Mouse (Mus musculus): Measurements from ENCODE around the gene Mettl22. TPM values are rescaled to one million over a fixed set of nuclear protein-coding genes. Genes with fewer than 3 reads are reported as not detected.

Gene Mettl22
- total RNA-seq, 4 experiments from 2014 or later, result 26.1 to 30.1 (median 26.4) TPM

Other genes with a start within 250 kb of the Mettl22 start
- 1 to 10 TPM; 3.9 to 5.6 (median 4.4) TPM for gene Tmem114, start 45.7 kb upstream of the Mettl22 start, total RNA-seq (2022)
- 100 to 1,000 TPM; 127 to 163 (median 143) TPM for gene Abat, start 42.6 kb downstream of the Mettl22 start, total RNA-seq (2022)
- 10 to 100 TPM; 31.2 to 42.1 (median 40.8) TPM for gene Pmm2, start 166.9 kb downstream of the Mettl22 start, total RNA-seq (2022)
- gene Tmem186, start 166.9 kb downstream of the Mettl22 start, total RNA-seq (2022), result 10 to 100 TPM; 12.9 to 13.7 (median 13.4) TPM
- 10 to 100 TPM; 22.4 to 29.6 (median 24.0) TPM for gene Carhsp1, start 201.4 kb downstream of the Mettl22 start, total RNA-seq (2022)
- gene Gm5767, start 210.0 kb downstream of the Mettl22 start, total RNA-seq (2022), result not detected